Mouse (Mus musculus): ENCODE data around the gene Tmem171.
A peak's percentile ranks its signal among the peaks of the same experiment; 100 is the strongest.

The Tmem171 gene

GRCm38 (mm10) chr13:98693316-98693715 is 1.3 kb downstream of the Tmem171 start:
- no peak for DNase-seq (ENCODE audit: low spot score in 2 of 2)

- no peak for DNase-seq (ENCODE audit: low spot score in 2 of 2)
Measured at GRCm38 (mm10) chr13:98691956-98692515, 2.6 kb downstream of the Tmem171 start.

GRCm38 (mm10) chr13:98690886-98691285 is 3.7 kb downstream of the Tmem171 start:
- DNase-seq (ENCODE audit: low spot score in 2 of 2): no peak

- no peak for DNase-seq (ENCODE audit: low spot score in 2 of 2)
Measured at GRCm38 (mm10) chr13:98689605-98690290, 4.9 kb downstream of the Tmem171 start.

GRCm38 (mm10) chr13:98687931-98688330 is 6.7 kb downstream of the Tmem171 start:
- DNase-seq (ENCODE audit: low spot score in 2 of 2): no peak

DNA sequence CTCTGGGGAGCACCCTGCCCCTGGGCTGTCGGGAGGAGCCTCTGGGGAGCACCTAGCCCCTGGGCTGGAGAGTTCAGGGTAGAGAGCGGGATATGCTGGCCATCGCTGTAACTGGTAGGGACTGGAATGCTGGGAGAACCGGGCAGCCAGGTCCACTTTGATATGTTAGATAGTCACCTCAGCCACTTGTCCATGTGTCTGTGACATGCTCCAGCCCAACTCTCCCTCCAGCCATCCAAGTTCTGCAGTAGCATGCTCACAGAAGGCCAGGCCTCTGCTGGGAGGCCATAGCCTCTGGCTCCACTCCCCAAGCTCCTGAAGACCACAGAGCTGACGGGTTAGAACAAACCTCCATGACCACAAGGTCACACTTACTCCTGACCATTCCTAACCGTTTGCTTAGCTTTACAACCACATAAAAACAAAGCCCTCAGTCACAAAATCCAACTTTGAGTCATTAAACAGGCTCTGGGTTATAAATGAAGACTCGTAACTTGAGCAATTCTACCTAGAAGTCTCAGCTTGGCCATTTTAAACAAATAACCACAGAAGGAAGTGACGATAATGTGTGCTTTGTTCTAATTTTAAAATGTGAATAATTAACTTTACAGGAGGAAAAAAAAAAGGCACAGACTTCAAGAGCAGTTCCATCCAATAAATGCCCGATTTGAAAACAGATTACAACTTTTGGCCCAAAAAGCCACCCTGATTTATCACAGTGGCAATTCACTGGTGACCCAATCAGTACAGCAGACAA is 10.3 kb downstream of the Tmem171 start:
- no peak for DNase-seq (ENCODE audit: low spot score in 2 of 2)

GRCm38 (mm10) chr13:98683412-98683811 is 11.2 kb downstream of the Tmem171 start:
- no peak for DNase-seq (ENCODE audit: low spot score in 2 of 2)

- no peak for DNase-seq (ENCODE audit: low spot score in 2 of 2)
Measured at GRCm38 (mm10) chr13:98680470-98681060, 14.1 kb downstream of the Tmem171 start.

GRCm38 (mm10) chr13:98679631-98680041 is 15.0 kb downstream of the Tmem171 start:
- no peak for DNase-seq (ENCODE audit: low spot score in 2 of 2)

DNA sequence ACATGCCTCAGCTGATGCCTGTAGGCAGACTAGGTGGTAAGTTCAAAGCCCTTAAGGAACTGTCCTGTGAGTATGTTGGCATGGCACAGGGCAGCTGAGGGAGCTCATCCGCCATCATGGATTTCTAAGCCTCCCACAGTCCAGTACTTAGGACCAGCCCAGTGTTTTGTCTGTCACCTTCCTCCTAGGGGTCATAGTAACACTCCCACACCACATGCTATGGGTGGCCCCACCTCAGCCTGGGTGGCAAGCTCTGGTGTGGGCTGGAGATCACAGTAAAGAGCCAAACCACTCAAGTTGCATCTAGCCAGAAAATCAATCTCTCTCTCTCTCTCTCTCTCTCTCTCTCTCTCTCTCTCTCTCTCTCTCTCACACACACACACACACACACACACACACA is 15.4 kb downstream of the Tmem171 start:
- no peak for DNase-seq (ENCODE audit: low spot score in 2 of 2)

DNA sequence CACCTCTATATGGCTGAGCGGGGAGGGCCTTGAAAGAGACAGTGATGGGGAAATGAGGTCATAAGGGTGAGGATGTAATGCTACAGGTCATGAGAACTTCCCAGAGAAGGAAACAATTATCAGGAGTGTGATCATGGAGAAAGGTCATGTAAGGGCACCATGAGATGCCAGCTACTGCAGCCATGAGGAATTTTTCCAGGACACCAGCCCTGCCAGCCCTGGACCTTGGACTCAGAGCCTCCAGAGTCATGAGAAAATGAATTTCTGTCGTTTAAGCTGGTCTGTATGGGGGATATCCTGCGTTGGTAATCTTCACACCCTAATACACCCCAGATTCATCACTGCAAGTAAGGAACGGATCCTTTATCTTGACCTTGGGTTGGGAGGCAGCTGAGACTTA is 20.7 kb downstream of the Tmem171 start:
- no peak for DNase-seq (ENCODE audit: low spot score in 2 of 2)

DNA sequence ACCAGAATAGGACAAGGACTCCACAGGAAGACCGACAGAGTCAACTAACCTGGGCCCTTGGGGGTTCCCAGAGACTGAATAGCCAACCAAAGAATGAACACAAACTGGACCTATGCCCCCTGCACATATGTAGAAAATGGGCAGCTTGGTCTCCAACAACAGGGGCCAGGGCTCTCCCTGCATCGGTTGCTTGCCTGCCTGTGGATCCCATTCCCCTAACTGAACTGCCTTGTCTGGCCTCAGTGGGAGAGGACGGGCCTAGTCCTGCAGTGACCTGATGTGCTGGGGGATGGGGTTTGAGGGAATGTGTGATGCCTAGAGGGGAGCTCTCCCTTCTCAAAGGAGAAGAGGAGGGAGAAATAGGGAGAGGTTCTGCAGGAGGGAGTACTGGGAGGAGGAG is 25.3 kb downstream of the Tmem171 start:
- no peak for DNase-seq (ENCODE audit: low spot score in 2 of 2)

GRCm38 (mm10) chr13:98667316-98667715 is 27.3 kb downstream of the Tmem171 start:
- DNase-seq (ENCODE audit: low spot score in 2 of 2): no peak

DNA sequence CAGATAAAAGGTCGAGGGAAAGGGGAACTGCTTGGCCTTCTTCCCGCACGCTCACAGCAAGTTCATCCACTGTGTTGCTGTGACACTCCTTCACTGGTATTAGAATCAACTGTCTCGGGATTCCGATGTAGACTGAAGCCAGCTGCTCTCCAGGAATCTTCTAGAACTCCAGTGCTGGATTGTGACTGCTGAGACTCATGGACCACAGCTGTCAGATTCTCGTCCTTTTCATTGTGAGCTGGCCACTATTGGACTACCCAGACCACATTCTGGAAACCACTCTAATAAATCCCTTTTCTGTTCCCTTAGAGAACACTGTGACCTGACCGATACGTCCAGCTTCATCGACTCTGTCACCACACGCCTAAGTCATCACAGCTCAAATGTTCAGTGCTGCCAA is 29.4 kb downstream of the Tmem171 start:
- no peak for DNase-seq (ENCODE audit: low spot score in 2 of 2)

- no peak for DNase-seq (ENCODE audit: low spot score in 2 of 2)
Measured at GRCm38 (mm10) chr13:98662173-98662675, 32.4 kb downstream of the Tmem171 start.

- peak in 1 of 2 experiments; percentile 25 for DNase-seq (ENCODE audit: low spot score in 2 of 2)
Measured at GRCm38 (mm10) chr13:98656034-98656471, 38.6 kb downstream of the Tmem171 start.

- no peak for DNase-seq (ENCODE audit: low spot score in 2 of 2)
Measured at GRCm38 (mm10) chr13:98655346-98655745, 39.3 kb downstream of the Tmem171 start.

- no peak for DNase-seq (ENCODE audit: low spot score in 2 of 2)
Measured at GRCm38 (mm10) chr13:98654129-98654939, 40.3 kb downstream of the Tmem171 start.

GRCm38 (mm10) chr13:98652194-98652593 is 42.4 kb downstream of the Tmem171 start:
- DNase-seq (ENCODE audit: low spot score in 2 of 2): no peak

GRCm38 (mm10) chr13:98651228-98651977 is 43.2 kb downstream of the Tmem171 start:
- no peak for DNase-seq (ENCODE audit: low spot score in 2 of 2)

Data from frontal cortex, postnatal 14 days (tissue).